Mouse (Mus musculus) gastrocnemius, adult 2 months (tissue): ENCODE measurements around the gene Nrxn2. TPM values are rescaled to one million over a fixed set of nuclear protein-coding genes. Genes with fewer than 3 reads are reported as not detected.

Source experiments
- DNase-seq: peaks from one replicate; pipeline ENCODE4 v3.0.0; 2022
- H3K27ac ChIP-seq: fragments of 200-600 bp; 2 replicates; pipeline ENCODE4 v1.8.1; 2022; ENCODE audit warnings: mild to moderate bottlenecking
- H3K4me3 ChIP-seq: fragments of 200-600 bp; 2 replicates; pipeline ENCODE4 v1.8.1; 2022; ENCODE audit warnings: mild to moderate bottlenecking, moderate library complexity
- CTCF ChIP-seq: fragments of 200-600 bp; IDR thresholded peaks from 2 replicates; pipeline ENCODE4 v1.8.1; 2022; ENCODE audit warnings: antibody characterized with exemption, mild to moderate bottlenecking, moderate library complexity
- intact Hi-C: fragments of 180-260 bp; cut with DNase I; formaldehyde crosslinking; loops from one replicate; pipeline ENCODE4 v1.15.1; 2025
- total RNA-seq, 2 experiments: library from RNA; stranded (reverse); gene quantifications; 2 replicates each; pipeline ENCODE4 v1.2.3; 2021

Gene Nrxn2
- total RNA-seq, 2 experiments from 2014 or later: 0.77 to 2.0 TPM

DNA sequence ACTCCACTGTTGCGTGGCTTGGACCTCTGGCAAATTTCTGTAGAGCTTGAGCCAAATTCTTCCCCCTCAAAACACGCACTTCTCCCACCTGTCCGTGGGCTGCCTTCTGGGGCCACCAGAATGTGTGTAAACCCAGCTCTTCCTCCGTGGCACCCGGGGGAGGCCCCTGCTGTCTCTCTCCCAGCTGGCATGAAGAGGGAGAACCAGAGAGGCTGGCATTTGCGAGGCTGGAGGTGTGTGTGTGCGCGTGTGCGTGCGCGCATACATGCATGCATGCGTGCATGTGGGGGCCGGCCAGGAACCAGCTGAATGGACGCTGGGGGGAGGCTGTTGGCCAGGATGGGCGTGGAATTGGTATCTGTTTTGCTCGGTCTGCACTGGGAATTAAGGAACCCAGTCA, 4.7 kb downstream of the Nrxn2 start:
- no peak for DNase-seq
- Histone ChIP-seq H3K27ac (no peak overlapping the region), H3K4me3 (no peak overlapping the region)
- intact Hi-C loops: no loop called here
- no peak for TF ChIP-seq CTCF

DNA sequence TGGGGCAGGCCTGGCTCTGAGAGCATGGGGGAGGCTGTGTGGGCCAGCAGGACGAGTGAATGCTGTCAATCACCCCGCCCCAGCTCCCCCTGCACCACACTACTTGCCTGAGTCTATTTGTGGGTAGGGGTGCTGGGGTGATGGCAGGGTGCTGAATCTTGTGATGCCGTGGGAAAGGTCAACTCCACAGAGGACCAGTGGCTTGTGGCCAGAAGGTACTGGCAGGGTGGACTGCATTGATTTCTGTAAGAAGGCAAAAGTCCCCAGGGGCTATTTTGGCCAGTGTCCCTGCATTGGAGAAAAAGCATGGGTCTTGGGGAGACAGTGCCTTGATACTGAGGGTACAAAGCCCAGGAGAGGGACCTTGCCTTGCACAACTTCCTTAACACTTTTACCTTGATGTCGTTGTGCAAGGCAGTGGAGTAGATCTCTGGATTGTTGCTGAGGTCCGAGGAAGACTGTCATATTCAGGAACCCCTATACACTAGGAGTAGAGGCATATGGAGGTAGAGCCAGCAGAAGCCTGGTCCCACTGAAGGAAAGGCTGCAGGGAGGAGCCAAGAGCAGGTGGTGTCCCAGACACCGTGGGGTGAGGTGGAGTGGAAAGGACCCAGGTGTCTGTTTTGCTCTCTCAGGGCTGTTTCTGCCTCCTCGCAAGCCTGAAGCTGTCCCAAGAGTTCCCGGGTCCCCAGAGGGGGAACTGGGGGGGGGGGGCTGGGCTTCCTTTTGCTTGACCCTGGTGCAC, 5.8 kb downstream of the Nrxn2 start:
- no peak for TF ChIP-seq CTCF
- no peak overlapping the region for H3K27ac ChIP-seq
- DNase-seq: no peak
- intact Hi-C loops: no loop called here
- H3K4me3 ChIP-seq: no peak overlapping the region

DNA sequence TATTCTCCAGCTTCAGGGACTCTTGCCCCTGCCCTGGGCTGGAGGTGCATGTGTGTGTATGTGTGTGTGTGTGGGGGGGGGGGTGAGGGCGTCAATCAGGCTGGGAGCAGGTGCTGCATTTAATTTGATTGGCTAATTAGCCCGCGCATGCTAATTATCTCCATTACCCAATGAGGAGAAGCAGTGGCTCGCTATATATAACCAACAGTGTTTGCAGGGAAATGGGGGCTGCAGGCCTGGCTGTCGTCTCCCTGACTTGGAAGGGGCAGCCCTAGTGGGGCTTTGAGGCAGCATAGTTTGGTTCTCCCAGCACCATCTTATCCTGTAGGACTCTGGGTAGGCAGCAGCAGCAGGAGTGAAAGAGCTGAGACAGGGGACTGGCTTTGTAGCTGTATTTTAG, 7.1 kb downstream of the Nrxn2 start:
- no peak for TF ChIP-seq CTCF
- intact Hi-C loops: no loop called here
- H3K4me3 ChIP-seq: no peak overlapping the region
- DNase-seq: no peak
- no peak overlapping the region for H3K27ac ChIP-seq

DNA sequence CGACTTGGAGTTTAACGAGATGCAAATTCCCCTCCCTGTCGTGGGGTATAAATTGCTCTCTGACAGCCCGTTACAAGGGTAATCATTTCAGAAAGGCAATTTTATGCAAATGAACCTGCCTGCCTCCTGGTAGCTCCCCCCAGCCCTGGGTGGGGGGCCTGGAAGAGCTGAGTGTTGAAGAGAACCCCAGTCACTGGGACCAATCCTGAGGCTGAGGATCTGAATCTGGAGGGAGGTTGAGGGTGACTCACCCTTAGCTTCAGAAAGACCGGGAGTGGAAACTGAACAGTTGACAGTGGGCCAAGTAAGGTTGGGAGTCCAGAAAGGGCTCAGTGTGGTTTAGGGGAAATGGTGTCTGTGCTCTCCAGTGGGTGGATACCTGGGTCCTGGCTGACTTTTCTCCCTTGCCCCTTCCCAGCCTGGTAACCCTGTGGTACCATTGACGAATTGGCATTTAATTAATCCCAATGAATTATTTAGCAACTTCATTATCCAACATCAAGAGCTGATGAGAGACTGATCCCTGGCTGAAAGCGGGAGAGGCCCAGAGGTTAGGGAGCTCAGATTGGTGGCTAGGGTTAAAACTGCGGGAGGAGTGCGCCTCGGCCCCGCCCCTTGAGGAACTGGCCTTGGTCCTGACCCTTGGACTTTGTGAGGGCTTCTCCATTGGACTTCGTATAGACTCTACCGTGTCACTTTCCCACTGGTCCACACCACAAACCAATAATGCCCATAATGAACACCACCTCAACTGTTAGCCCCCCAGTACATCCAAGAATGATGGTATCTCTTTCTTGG, 8.4 kb downstream of the Nrxn2 start:
- H3K27ac ChIP-seq: no peak overlapping the region
- intact Hi-C loops: no loop called here
- H3K4me3 ChIP-seq: no peak overlapping the region
- no peak for DNase-seq
- no peak for TF ChIP-seq CTCF

DNA sequence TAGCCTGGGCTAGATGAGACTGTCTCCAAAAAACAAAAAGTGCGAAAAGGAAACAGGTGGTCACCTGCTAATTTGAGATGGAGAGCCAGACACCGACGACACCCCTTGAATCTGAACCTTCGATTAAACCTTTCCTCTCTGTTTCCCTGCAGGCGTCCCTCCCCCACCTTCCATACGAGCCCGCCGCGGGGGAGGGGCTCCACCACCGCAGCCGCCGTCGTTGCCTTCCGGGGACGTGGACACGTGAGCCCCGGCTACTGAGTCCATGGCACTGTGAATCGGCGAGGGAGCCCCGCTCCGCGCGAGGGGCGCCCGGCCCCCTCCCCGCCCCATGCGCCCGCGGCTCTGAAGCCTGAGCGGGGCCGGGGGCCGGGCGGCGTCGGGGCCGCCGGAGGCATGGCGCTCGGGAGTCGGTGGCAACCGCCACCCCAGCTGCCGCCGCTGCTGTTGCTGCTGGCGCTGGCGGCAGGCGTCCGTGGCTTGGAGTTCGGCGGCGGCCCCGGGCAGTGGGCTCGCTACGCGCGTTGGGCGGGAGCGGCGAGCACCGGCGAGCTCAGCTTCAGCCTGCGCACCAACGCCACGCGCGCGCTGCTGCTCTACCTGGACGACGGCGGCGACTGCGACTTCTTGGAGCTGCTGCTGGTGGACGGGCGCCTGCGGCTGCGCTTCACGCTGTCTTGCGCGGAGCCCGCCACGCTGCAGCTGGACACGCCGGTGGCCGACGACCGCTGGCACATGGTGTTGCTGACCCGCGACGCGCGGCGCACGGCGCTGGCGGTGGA, 9.3 kb downstream of the Nrxn2 start:
- peak; percentile 60 for DNase-seq
- intact Hi-C loops: no loop called here
- no peak overlapping the region for H3K27ac ChIP-seq
- H3K4me3 ChIP-seq: peak overlapping the region; percentile 40
- no peak for TF ChIP-seq CTCF

DNA sequence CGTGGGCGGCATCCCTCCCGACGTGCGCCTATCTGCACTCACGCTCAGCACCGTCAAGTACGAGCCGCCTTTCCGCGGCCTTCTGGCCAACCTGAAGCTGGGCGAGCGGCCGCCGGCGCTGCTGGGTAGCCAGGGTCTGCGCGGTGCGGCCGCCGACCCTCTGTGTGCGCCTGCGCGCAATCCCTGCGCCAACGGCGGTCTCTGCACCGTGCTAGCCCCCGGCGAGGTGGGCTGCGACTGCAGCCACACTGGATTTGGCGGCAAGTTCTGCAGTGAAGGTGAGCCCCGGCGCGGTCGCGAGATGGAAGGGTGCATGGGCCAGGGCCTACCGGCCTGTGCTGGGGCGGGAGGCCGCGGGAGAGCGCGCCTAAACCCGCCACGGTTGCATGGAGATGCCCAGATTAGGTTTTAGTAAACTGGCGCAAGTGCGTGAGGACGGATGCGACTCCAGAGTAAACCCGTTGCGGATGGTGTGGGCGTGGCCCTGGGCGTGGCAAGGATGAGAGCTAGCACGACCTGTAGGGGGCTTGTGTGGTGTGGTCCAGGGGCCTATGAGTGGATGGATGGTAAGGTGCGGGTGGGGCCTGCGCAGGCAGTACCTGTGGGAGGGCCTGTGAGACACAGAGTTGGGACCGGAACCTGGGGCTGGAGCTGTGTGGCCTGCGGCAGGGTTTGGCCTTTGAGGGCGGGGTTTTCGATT, 10.1 kb downstream of the Nrxn2 start:
- TF ChIP-seq CTCF: no peak
- no peak for DNase-seq
- Histone ChIP-seq H3K4me3 (peak overlapping the region; percentile 40), H3K27ac (no peak overlapping the region)
- intact Hi-C loops: no loop called here

DNA sequence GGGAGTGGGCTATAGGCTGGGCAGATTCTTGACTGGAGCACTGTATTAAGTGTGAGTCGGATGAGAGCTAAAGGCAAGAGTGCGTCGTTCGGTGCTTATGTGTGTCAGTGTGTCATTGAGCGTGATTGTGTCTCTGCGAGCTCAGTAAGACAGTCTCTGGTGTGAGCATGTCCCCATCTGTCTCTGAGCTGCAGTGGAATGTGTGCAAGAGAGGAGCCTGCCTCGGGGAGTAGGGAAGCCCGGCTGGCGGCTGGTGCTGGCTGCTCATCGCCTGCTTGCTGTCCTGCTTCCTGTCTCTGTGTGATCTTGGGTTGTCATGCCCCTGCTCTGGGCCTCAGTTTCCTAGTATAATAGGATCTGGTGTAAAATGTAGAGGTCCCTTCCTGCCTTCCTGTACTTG, 24.5 kb downstream of the Nrxn2 start:
- TF ChIP-seq CTCF: no peak
- intact Hi-C loops: no loop called here
- Histone ChIP-seq H3K27ac (no peak overlapping the region), H3K4me3 (no peak overlapping the region)
- DNase-seq: no peak

DNA sequence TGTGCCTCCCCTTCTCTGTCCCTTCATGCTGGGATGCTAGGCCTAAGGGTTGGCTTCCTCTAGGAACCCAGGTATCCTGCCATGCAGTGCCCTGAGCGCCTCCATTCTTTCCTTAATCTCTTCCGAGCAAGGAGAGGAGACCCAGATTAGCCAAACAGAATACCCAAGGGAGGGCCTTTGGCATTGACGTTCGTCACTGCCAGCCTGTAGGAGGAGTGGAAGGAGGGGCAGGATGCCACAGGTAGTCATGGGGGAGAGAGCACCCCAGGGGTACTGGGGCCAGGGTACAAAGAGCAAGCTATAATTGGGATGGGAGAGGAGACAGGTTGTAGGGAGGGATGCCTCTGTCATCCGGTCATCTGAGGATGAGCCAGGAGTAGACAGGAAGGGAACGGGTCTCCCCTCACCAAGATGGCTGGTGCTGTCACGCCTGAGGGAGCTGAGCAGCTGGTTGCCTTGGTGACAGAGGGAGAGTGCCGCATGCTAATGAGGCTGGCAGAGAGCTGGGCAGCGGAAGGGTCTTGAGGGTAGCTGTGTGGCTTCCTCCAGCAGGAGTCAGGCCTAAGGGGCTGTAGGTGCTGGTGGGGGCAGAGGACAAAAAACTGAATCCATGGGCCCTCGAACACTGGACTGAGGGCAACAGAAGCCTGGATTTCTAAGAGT, 27.4 kb downstream of the Nrxn2 start:
- no peak overlapping the region for H3K27ac ChIP-seq
- intact Hi-C loops: no loop called here
- no peak for TF ChIP-seq CTCF
- DNase-seq: no peak
- H3K4me3 ChIP-seq: no peak overlapping the region

DNA sequence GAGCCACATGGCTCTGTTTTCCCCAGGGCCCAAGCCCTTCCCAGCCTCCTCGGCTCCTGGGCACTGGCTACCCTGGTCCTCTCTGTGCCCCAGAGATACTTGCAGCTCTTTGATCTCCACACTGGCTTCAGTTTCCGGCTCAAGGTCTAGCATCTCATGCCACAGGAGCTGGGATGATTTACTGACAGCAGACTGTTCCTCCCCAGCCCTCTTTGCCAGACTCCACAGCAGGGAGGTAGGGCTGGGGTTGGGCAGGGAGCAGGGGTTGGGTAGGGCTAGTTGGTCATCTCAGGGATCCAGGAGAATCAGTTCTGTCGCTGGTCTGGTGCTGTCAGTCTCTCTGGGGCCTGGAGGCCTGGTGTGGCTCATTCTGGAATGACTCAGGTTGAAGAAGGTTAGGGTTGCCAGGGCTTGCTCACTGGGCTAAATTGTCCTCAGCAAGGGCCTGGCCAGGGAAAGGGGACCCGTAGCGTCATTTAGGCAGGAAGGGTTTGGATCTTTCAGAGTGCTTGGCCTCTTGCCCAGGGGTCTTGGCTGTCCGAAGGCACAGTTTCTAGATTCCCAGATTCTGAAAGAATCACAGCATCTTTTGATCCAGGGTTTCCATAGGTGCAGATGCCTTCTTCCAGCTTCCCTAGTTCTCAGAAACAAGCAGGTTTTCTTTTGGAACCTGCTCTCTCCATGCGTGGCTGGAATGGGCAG, 28.4 kb downstream of the Nrxn2 start:
- no peak for TF ChIP-seq CTCF
- DNase-seq: no peak
- Histone ChIP-seq H3K4me3 (no peak overlapping the region), H3K27ac (no peak overlapping the region)
- intact Hi-C loops: no loop called here

DNA sequence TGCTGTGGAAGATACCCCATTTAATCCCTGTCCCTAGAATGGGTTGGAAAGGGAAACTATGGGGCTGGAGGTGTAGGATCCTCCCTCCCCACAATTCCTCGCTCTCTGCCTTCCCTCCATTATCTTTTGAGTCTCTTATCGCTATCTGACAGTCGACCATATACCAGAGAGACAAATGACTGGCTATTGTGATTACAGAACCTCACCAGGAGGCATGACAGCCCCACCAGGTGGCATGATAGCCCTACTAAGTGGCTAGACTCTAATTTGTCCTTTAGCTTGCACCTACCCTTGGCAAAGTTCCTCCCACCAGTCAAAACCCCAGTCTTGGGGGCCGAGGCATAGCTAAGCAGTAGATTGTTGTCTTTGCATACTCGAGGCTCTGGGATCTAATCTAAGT, 30.2 kb downstream of the Nrxn2 start:
- TF ChIP-seq CTCF: no peak
- no peak for DNase-seq
- intact Hi-C loops: no loop called here
- no peak overlapping the region for H3K27ac ChIP-seq
- no peak overlapping the region for H3K4me3 ChIP-seq

DNA sequence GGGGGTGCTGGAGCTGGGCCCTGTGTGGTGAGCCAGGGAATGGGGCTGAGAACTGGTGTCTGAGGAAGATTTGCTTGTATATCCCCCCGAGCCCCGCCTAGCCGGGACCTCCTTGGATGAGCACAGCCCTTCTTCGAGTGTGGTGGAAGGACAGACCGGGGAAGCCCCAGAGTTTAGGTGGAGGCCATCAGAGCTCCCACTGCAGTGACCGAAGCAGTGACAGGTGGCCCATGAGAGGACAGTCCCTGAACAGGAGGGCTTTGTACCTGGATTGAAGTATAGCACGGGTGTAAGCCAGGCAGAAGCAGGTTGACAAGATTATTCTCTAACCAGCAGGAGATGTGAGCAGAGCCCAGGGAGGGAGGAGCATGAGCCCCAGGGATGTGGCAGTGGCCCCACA, 31.3 kb downstream of the Nrxn2 start:
- TF ChIP-seq CTCF: no peak
- DNase-seq: no peak
- no peak overlapping the region for H3K4me3 ChIP-seq
- intact Hi-C loops: loop anchor here (5.0 kb wide), 1 partner anchor 48 kb away; no protein-coding TSS in a partner anchor
- no peak overlapping the region for H3K27ac ChIP-seq
